Mouse (Mus musculus): ENCODE data around the gene C2cd3. TPM values are rescaled to one million over a fixed set of nuclear protein-coding genes. Genes with fewer than 3 reads are reported as not detected.

Gene C2cd3
- polyA plus RNA-seq, 1 experiment from 2014 or later, result 14.5 TPM

- H3K9me3 ChIP-seq (replicated peaks; ENCODE audit: control insufficient read depth, low read length), result no peaks in the 10 kb centered on the region
- no peak overlapping the region for H3K4me2 ChIP-seq (ENCODE audit: low read depth, low read length)
- peaks cover 5% of the 10 kb centered on the region for H3K36me3 ChIP-seq (ENCODE audit: control insufficient read depth, insufficient read depth)
- WGBS, result 60% methylated on average over 6 of the region's 6 CpGs
- H3K4me1 ChIP-seq (ENCODE audit: control insufficient read depth, insufficient read depth, low read length), result peaks cover 33% of the 10 kb centered on the region
- ATAC-seq (replicated peaks; ENCODE audit: extremely low read depth, insufficient read depth, low FRiP score), result no peak
- no peaks in the 10 kb centered on the region for H3K27me3 ChIP-seq (ENCODE audit: control insufficient read depth, insufficient read depth, low read length)
- no peak overlapping the region for H3K4me3 ChIP-seq (ENCODE audit: low read length)
- H3K27ac ChIP-seq (ENCODE audit: low read length), result no peak overlapping the region
- no peak overlapping the region for H3K9ac ChIP-seq (ENCODE audit: low read length)
These were observed 89.7 kb downstream of the C2cd3 start for GRCm38 (mm10) chr7:100461621-100462151.

DNA sequence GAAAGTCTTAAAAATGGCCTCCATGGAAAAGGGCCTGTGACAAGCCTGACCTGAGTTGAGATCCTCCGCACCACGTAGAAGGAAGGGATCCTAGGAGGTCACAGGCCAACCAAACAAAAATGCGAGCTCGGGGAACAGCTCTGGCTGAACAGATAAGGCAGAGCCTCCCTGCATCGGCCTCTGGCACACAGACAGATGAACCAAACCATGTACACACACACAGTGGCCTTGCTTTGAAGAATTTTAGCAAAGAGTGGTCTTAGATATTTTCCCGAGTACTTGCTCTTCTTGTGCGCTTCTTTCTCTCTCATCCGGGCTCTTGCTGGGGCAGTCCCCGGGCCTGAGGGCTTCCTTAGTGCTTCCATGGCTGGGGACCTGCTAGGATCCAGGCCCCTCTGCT lies 91.2 kb downstream of the C2cd3 start:
- no peaks in the 10 kb centered on the region for H3K27me3 ChIP-seq (ENCODE audit: control insufficient read depth, insufficient read depth, low read length)
- H3K4me2 ChIP-seq (ENCODE audit: low read depth, low read length), result no peak overlapping the region
- peaks cover 33% of the 10 kb centered on the region for H3K4me1 ChIP-seq (ENCODE audit: control insufficient read depth, insufficient read depth, low read length)
- H3K9me3 ChIP-seq (replicated peaks; ENCODE audit: control insufficient read depth, low read length), result no peaks in the 10 kb centered on the region
- no peak overlapping the region for H3K4me3 ChIP-seq (ENCODE audit: low read length)
- WGBS, result 63% methylated on average over 9 of the region's 9 CpGs
- H3K36me3 ChIP-seq (ENCODE audit: control insufficient read depth, insufficient read depth), result peaks cover 5% of the 10 kb centered on the region
- H3K27ac ChIP-seq (ENCODE audit: low read length), result no peak overlapping the region
- no peak for ATAC-seq (replicated peaks; ENCODE audit: extremely low read depth, insufficient read depth, low FRiP score)
- H3K9ac ChIP-seq (ENCODE audit: low read length), result no peak overlapping the region

DNA sequence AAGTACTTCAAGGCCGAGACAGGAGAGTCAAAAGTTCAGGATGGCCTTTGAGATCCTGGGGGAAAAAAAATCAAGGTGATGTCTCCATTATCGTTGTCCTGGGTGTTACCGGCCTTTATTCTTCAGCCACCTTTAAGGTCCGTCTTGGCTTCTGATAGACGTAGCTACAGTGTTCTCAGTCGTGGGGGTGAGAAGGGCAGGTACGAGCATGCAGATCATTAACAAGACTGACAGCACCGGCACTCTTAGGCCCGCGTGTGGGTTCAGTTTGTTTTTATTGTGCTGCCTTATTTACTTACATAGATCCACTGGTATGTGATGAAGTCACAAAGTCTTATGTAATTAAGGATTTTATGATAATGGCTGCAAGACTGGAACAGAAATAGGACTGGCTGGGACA lies 91.7 kb downstream of the C2cd3 start:
- 85% methylated on average over 10 of the region's 10 CpGs for WGBS
- Histone ChIP-seq H3K9ac (ENCODE audit: low read length) (no peak overlapping the region), H3K4me3 (ENCODE audit: low read length) (no peak overlapping the region), H3K9me3 (replicated peaks; ENCODE audit: control insufficient read depth, low read length) (no peaks in the 10 kb centered on the region), H3K36me3 (ENCODE audit: control insufficient read depth, insufficient read depth) (peaks cover 5% of the 10 kb centered on the region), H3K4me1 (ENCODE audit: control insufficient read depth, insufficient read depth, low read length) (peaks cover 33% of the 10 kb centered on the region), H3K4me2 (ENCODE audit: low read depth, low read length) (no peak overlapping the region), H3K27ac (ENCODE audit: low read length) (no peak overlapping the region), H3K27me3 (ENCODE audit: control insufficient read depth, insufficient read depth, low read length) (no peaks in the 10 kb centered on the region)
- no peak for ATAC-seq (replicated peaks; ENCODE audit: extremely low read depth, insufficient read depth, low FRiP score)

DNA sequence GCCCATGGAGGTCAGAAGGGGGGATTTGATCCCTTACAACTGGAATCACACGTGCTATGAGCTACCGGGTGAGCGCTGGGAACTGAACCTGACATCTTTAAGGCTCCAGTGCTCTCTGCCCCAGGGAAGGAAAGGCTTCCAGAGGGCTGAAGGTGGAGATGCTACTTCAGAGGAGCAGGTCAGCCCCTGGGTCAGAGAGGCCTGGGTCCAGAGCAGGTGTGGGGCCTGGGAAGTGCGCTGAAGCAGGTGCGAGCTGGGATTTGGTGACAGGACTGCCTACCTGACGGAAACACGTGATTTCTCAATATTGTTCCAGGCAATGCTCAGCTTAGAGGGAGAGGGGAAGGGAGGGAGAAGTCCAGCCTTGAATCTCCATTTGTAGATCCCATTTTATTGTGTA lies 92.2 kb downstream of the C2cd3 start:
- H3K9ac ChIP-seq (ENCODE audit: low read length), result no peak overlapping the region
- peaks cover 33% of the 10 kb centered on the region for H3K4me1 ChIP-seq (ENCODE audit: control insufficient read depth, insufficient read depth, low read length)
- no peak overlapping the region for H3K4me2 ChIP-seq (ENCODE audit: low read depth, low read length)
- WGBS, result 95% methylated on average over 7 of the region's 7 CpGs
- H3K27me3 ChIP-seq (ENCODE audit: control insufficient read depth, insufficient read depth, low read length), result no peaks in the 10 kb centered on the region
- H3K4me3 ChIP-seq (ENCODE audit: low read length), result no peak overlapping the region
- ATAC-seq (replicated peaks; ENCODE audit: extremely low read depth, insufficient read depth, low FRiP score), result no peak
- H3K27ac ChIP-seq (ENCODE audit: low read length), result no peak overlapping the region
- no peaks in the 10 kb centered on the region for H3K9me3 ChIP-seq (replicated peaks; ENCODE audit: control insufficient read depth, low read length)
- H3K36me3 ChIP-seq (ENCODE audit: control insufficient read depth, insufficient read depth), result peaks cover 6% of the 10 kb centered on the region

DNA sequence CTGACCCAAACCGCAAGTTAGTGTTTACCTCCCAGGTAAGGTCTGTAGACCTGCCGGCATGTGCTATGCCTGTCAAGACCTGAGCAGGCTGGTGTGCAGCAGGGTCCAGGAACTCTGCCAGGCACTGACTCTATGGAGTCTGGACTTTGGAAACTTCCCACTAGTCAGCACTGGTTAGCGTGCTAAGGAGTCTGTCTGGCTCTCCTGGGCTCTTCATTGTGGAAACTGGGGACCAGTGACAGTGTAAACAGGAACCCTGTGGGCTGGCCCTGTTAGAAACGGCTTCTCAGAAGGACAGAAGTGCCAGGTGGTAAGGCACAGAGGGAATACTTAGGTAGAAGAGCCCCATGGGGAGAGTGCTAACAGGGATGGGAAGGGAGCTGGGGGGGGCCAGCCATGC lies 93.2 kb downstream of the C2cd3 start:
- Histone ChIP-seq H3K9ac (ENCODE audit: low read length) (peak overlapping the region; percentile 33), H3K27me3 (ENCODE audit: control insufficient read depth, insufficient read depth, low read length) (no peaks in the 10 kb centered on the region), H3K27ac (ENCODE audit: low read length) (peak overlapping the region; percentile 91), H3K9me3 (replicated peaks; ENCODE audit: control insufficient read depth, low read length) (no peaks in the 10 kb centered on the region), H3K36me3 (ENCODE audit: control insufficient read depth, insufficient read depth) (peaks cover 6% of the 10 kb centered on the region; the same call in 1 of the 2 replicates), H3K4me3 (ENCODE audit: low read length) (peak overlapping the region; percentile 11), H3K4me2 (ENCODE audit: low read depth, low read length) (peak overlapping the region; percentile 48), H3K4me1 (ENCODE audit: control insufficient read depth, insufficient read depth, low read length) (peaks cover 33% of the 10 kb centered on the region)
- 0 out of 2 replicates have a peak, but pooled peaks have one; percentile 28 for ATAC-seq (replicated peaks; ENCODE audit: extremely low read depth, insufficient read depth, low FRiP score)
- WGBS, result 41% methylated on average over 4 of the region's 4 CpGs

- peak overlapping the region; percentile 33 for H3K9ac ChIP-seq (ENCODE audit: low read length)
- peaks cover 33% of the 10 kb centered on the region for H3K4me1 ChIP-seq (ENCODE audit: control insufficient read depth, insufficient read depth, low read length)
- H3K36me3 ChIP-seq (ENCODE audit: control insufficient read depth, insufficient read depth), result peaks cover 6% of the 10 kb centered on the region; the same call in 1 of the 2 replicates
- ATAC-seq (replicated peaks; ENCODE audit: extremely low read depth, insufficient read depth, low FRiP score), result peak; percentile 90
- H3K9me3 ChIP-seq (replicated peaks; ENCODE audit: control insufficient read depth, low read length), result no peaks in the 10 kb centered on the region
- peak overlapping the region; percentile 91 for H3K27ac ChIP-seq (ENCODE audit: low read length)
- peak overlapping the region; percentile 48 for H3K4me2 ChIP-seq (ENCODE audit: low read depth, low read length)
- 9% methylated on average over 5 of the region's 5 CpGs for WGBS
- peak overlapping the region; percentile 11 for H3K4me3 ChIP-seq (ENCODE audit: low read length)
- H3K27me3 ChIP-seq (ENCODE audit: control insufficient read depth, insufficient read depth, low read length), result no peaks in the 10 kb centered on the region
These were observed 93.8 kb downstream of the C2cd3 start for GRCm38 (mm10) chr7:100465656-100466309.

- peaks cover 6% of the 10 kb centered on the region; the same call in 1 of the 2 replicates for H3K36me3 ChIP-seq (ENCODE audit: control insufficient read depth, insufficient read depth)
- no peak overlapping the region for H3K4me3 ChIP-seq (ENCODE audit: low read length)
- no peak overlapping the region for H3K4me2 ChIP-seq (ENCODE audit: low read depth, low read length)
- H3K4me1 ChIP-seq (ENCODE audit: control insufficient read depth, insufficient read depth, low read length), result peaks cover 25% of the 10 kb centered on the region
- no peak overlapping the region for H3K27ac ChIP-seq (ENCODE audit: low read length)
- ATAC-seq (replicated peaks; ENCODE audit: extremely low read depth, insufficient read depth, low FRiP score), result no peak
- H3K9me3 ChIP-seq (replicated peaks; ENCODE audit: control insufficient read depth, low read length), result no peaks in the 10 kb centered on the region
- H3K9ac ChIP-seq (ENCODE audit: low read length), result no peak overlapping the region
- 74% methylated on average over 11 of the region's 11 CpGs for WGBS
- no peaks in the 10 kb centered on the region for H3K27me3 ChIP-seq (ENCODE audit: control insufficient read depth, insufficient read depth, low read length)
These were observed 94.9 kb downstream of the C2cd3 start for GRCm38 (mm10) chr7:100466781-100467510.

GRCm38 (mm10) chr7:100468761-100469160 lies 96.7 kb downstream of the C2cd3 start:
- Histone ChIP-seq H3K27me3 (ENCODE audit: control insufficient read depth, insufficient read depth, low read length) (no peaks in the 10 kb centered on the region), H3K4me3 (ENCODE audit: low read length) (no peak overlapping the region), H3K9ac (ENCODE audit: low read length) (no peak overlapping the region), H3K9me3 (replicated peaks; ENCODE audit: control insufficient read depth, low read length) (no peaks in the 10 kb centered on the region), H3K4me2 (ENCODE audit: low read depth, low read length) (no peak overlapping the region), H3K4me1 (ENCODE audit: control insufficient read depth, insufficient read depth, low read length) (peaks cover 31% of the 10 kb centered on the region), H3K27ac (ENCODE audit: low read length) (no peak overlapping the region), H3K36me3 (ENCODE audit: control insufficient read depth, insufficient read depth) (peaks cover 6% of the 10 kb centered on the region; the same call in 1 of the 2 replicates)
- 77% methylated on average over 6 of the region's 6 CpGs for WGBS
- ATAC-seq (replicated peaks; ENCODE audit: extremely low read depth, insufficient read depth, low FRiP score), result no peak

- Histone ChIP-seq H3K4me2 (ENCODE audit: low read depth, low read length) (no peak overlapping the region), H3K27me3 (ENCODE audit: control insufficient read depth, insufficient read depth, low read length) (no peaks in the 10 kb centered on the region), H3K36me3 (ENCODE audit: control insufficient read depth, insufficient read depth) (peaks cover 6% of the 10 kb centered on the region; the same call in 1 of the 2 replicates), H3K4me3 (ENCODE audit: low read length) (no peak overlapping the region), H3K4me1 (ENCODE audit: control insufficient read depth, insufficient read depth, low read length) (peaks cover 28% of the 10 kb centered on the region), H3K9ac (ENCODE audit: low read length) (no peak overlapping the region), H3K27ac (ENCODE audit: low read length) (no peak overlapping the region), H3K9me3 (replicated peaks; ENCODE audit: control insufficient read depth, low read length) (no peaks in the 10 kb centered on the region)
- ATAC-seq (replicated peaks; ENCODE audit: extremely low read depth, insufficient read depth, low FRiP score), result no peak
- 89% methylated on average over 1 of the region's 1 CpGs for WGBS
These were observed 97.5 kb downstream of the C2cd3 start for GRCm38 (mm10) chr7:100469502-100469901.
